Mouse (Mus musculus) intestine, postnatal 0 days (tissue): ENCODE measurements around the gene Gemin7. TPM values are rescaled to one million over a fixed set of nuclear protein-coding genes. Genes with fewer than 3 reads are reported as not detected.

Source experiments
- ATAC-seq: fragments of 200-750 bp; cut with Nextera tagmentation; 2 replicates; pipeline ENCODE4 v1.8.0; 2017; ENCODE audit warnings: mild to moderate bottlenecking, moderate TSS enrichment, moderate library complexity
- H3K27ac ChIP-seq: fragments of 300-500 bp; sonication (generic); 2 replicates; pipeline ENCODE4 v1.5.1; 2014; ENCODE audit warnings: mild to moderate bottlenecking, low read depth, low read length, moderate library complexity
- H3K27me3 ChIP-seq: fragments of 300-500 bp; sonication (generic); replicated peaks from 2 replicates; pipeline ENCODE4 v1.6.1; 2014; ENCODE audit warnings: low read length, mixed read lengths; ENCODE audit not compliant: control insufficient read depth, insufficient read depth
- H3K36me3 ChIP-seq: fragments of 300-500 bp; sonication (generic); 2 replicates; pipeline ENCODE4 v1.6.1; 2014; ENCODE audit warnings: mild to moderate bottlenecking, moderate library complexity; ENCODE audit not compliant: control insufficient read depth, insufficient read depth
- H3K4me1 ChIP-seq: fragments of 300-500 bp; sonication (generic); replicated peaks from 2 replicates; pipeline ENCODE4 v1.6.1; 2014; ENCODE audit warnings: antibody characterized with exemption, low read length, mixed read lengths; ENCODE audit not compliant: control insufficient read depth, insufficient read depth
- H3K4me2 ChIP-seq: fragments of 300-500 bp; sonication (generic); replicated peaks from 2 replicates; pipeline ENCODE4 v1.6.1; 2014; ENCODE audit warnings: low read depth, mild to moderate bottlenecking, moderate library complexity
- H3K4me3 ChIP-seq: fragments of 300-500 bp; sonication (generic); 2 replicates; pipeline ENCODE4 v1.5.1; 2014; ENCODE audit warnings: low read depth, low read length
- H3K9ac ChIP-seq: fragments of 300-500 bp; sonication (generic); 2 replicates; pipeline ENCODE4 v1.6.1; 2014; ENCODE audit warnings: mild to moderate bottlenecking, low read depth, low read length
- H3K9me3 ChIP-seq: fragments of 300-500 bp; sonication (generic); 2 replicates; pipeline ENCODE4 v1.6.1; 2016; ENCODE audit warnings: mixed run types; ENCODE audit not compliant: control insufficient read depth
- CTCF ChIP-seq: sonication (generic); IDR thresholded peaks from 2 replicates; pipeline ENCODE4 v1.5.1; 2016; ENCODE audit warnings: low read depth, mild to moderate bottlenecking, control low read depth, antibody characterized with exemption, moderate library complexity
- WGBS: fragments of 180-500 bp; shearing (Covaris S2); extraction: QIAGEN DNeasy Blood & Tissue Kit; methylation state at CpG from one replicate; pipeline ENCODE4 v1.1.7; 2014; 5-methylcytosine and 5-hydroxymethylcytosine counted together
- polyA plus RNA-seq: library from polyadenylated mRNA; unstranded; fragments of >200 nt; fragmentation: Nextera tagmentation; extraction: Ambion mirVana; gene quantifications from 2 replicates; pipeline ENCODE4 v1.2.1, GENCODE M21; 2015

The Gemin7 gene
- polyA plus RNA-seq, 1 experiment from 2014 or later: 102 TPM

DNA sequence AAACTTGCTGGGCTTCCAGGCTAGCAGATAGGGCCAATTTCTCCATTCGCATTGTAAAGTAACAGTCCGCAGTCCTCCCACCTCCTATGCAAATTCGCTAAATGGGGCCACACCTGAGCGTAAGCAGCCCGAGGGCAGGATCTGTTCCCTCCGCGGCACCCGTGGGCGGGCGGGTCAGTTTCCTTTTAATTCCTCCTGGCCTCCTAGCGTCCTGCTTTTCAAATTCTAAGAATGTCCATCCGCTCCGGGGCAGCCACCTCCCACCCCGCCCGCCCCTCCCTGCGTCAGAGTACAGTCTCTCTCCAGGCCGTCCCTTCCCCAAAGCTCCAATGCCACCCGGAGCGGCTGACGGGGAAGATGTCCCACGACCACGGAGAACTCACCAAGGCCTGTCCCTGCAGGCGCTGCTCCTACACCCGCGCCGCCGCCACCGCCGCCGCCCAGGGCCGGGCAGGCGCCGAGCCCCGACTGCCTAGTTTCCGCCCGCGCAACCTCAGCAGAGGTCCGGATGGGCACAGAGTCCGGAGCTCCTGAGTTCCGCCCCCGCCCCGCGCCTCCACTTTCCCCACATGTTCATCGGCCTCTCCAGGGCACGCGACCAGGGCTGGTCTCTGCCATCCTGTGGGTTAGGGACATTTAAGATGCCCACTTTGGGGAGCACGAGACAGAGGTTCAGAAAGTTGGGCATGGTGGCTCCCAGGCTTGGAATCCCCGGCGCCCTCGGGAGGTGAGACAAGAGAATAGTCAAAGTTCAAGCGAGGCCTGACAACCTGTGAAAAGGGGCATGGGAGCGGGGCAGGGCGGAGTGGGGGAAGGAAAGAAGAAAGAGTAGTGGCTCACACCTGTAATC, 4.2 kb downstream of the Gemin7 start:
- peak overlapping the region; percentile 88 for H3K27ac ChIP-seq
- peaks cover 18% of the 10 kb centered on the region for H3K4me1 ChIP-seq
- H3K4me3 ChIP-seq: peak overlapping the region; percentile 62
- H3K36me3 ChIP-seq: peaks cover 12% of the 10 kb centered on the region; the same call in 1 of the 2 replicates
- H3K9me3 ChIP-seq: no peaks in the 10 kb centered on the region
- peak overlapping the region; percentile 75 for H3K9ac ChIP-seq
- WGBS: under 1% methylated on average over 53 of the region's 53 CpGs
- peak; percentile 36 for TF ChIP-seq CTCF
- H3K27me3 ChIP-seq: peaks cover 12% of the 10 kb centered on the region; the same call in 1 of the 2 replicates
- H3K4me2 ChIP-seq: peak overlapping the region; percentile 89
- ATAC-seq: peak; percentile 86

DNA sequence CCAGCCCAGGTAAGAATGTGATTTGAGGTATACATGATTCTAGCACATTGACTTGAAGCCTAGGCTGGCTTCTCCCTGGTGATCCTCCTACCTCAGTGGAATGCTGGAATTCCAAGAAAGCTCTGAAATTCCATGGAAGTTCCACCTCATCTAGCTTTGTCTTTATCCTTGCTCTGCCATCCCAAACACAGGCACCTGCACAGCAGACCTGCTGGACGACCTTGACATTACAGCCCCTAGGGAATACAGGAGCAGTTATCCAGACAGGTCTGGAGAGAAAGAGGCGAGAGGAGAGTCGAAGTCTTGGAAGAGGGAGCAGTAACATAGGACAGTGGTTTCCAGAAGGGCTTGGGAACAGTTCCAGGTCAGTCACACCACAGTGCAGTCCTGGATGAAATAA, 7.7 kb downstream of the Gemin7 start:
- ATAC-seq: no peak
- no peaks in the 10 kb centered on the region for H3K27me3 ChIP-seq

DNA sequence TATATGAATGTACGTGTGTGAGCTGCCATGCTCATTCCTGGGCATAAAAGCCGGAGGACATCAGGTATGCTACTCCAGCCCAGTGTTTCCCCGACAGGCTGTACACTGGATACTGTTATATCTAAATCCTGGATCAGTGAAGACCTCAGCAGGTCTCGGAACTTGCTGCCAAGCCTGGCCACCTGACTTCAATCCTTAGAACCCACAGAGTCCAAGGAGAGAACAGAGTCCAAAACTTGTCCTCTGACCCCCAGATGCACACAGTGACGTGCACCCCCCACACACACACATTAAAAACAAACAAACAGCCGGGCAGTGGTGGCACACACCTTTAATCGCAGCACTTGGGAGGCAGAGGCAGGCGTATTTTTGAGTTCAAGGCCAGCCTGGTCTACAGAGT, 10.0 kb downstream of the Gemin7 start:
- ATAC-seq: no peak
- no peak for TF ChIP-seq CTCF

More for the DNA sequence above, 7.7 kb downstream of the Gemin7 start:
- Histone ChIP-seq H3K9ac (no peak overlapping the region), H3K4me1 (peaks cover 10% of the 10 kb centered on the region; the same call in 1 of the 2 replicates), H3K4me2 (no peak overlapping the region), H3K27ac (no peak overlapping the region), H3K36me3 (peaks cover 27% of the 10 kb centered on the region; the same call in 1 of the 2 replicates), H3K4me3 (no peak overlapping the region), H3K9me3 (no peaks in the 10 kb centered on the region)
- TF ChIP-seq CTCF: no peak
- WGBS: 81% methylated on average over 3 of the region's 3 CpGs

DNA sequence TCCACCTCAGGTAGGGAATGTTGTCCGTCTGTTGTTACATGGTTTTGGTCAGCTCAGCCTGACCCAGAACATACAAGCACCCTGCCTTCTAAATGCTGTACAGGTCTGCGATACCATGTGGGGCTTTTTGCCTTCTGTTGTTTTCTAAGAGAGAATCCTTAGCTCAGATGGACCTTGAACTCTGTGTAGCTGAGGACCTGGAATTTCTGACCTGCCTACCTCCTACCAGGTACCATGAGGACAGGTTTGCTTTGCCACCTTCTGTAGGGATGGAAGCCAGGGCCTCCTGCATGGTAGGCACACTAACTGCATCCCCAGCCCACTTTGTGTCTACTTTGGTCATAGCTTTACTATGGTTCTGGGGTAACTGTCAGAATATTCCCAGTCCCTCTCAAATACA, 11.6 kb downstream of the Gemin7 start:
- no peaks in the 10 kb centered on the region for H3K9me3 ChIP-seq
- no peak for TF ChIP-seq CTCF
- no peak overlapping the region for H3K9ac ChIP-seq
- no peak overlapping the region for H3K27ac ChIP-seq
- peaks cover 32% of the 10 kb centered on the region for H3K36me3 ChIP-seq
- H3K4me1 ChIP-seq: no peaks in the 10 kb centered on the region
- no peak overlapping the region for H3K4me2 ChIP-seq
- no peak overlapping the region for H3K4me3 ChIP-seq
- WGBS: 91% methylated on average over 2 of the region's 2 CpGs
- no peak for ATAC-seq
- H3K27me3 ChIP-seq: no peaks in the 10 kb centered on the region

More for the DNA sequence above, 10.0 kb downstream of the Gemin7 start:
- Histone ChIP-seq H3K9ac (no peak overlapping the region), H3K9me3 (no peaks in the 10 kb centered on the region), H3K4me2 (no peak overlapping the region), H3K4me1 (peaks cover 7% of the 10 kb centered on the region; the same call in 1 of the 2 replicates), H3K27ac (no peak overlapping the region), H3K4me3 (no peak overlapping the region), H3K27me3 (no peaks in the 10 kb centered on the region), H3K36me3 (peaks cover 32% of the 10 kb centered on the region)
- WGBS: 85% methylated on average over 8 of the region's 8 CpGs

DNA sequence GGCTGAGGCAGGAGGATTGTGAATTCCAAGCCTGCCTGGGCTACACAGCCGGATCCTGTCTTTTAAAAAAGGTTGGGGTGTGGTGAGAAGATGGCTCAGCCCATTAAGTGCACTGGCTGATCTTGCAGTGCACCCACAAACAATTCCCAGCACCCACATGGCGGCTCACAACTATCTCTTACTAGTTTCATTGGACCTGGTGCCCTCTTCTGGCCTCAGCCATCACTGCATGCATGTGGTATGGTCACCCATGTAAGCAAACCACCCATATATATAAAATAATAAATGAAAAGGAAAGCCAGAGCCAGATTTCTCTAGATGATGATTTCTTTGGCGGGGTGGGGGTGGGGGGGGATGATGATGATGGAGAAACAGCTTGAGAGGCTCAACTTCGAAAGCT, 12.9 kb downstream of the Gemin7 start:
- ATAC-seq: no peak

DNA sequence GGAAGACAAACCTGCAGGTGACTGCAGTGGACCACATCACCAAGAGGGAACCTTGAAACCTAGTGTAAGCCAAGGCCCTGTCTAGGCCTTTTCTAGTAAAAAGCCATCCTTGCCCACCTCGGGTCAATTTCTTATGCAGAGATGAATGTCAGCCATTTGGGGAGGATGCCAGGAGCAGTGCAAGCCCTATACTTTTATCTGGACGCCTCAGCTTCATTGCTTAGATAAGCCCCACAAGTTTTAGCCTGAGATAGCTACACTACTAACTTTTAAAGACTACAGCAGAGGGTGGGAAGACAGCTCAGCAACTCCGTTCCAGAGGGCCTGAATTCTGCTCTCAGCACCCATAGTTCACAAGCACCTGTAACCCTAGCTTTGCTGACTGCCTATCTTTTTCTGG, 13.5 kb downstream of the Gemin7 start:
- WGBS: 81% methylated on average over 3 of the region's 3 CpGs
- H3K9ac ChIP-seq: no peak overlapping the region
- H3K9me3 ChIP-seq: no peaks in the 10 kb centered on the region
- peaks cover 10% of the 10 kb centered on the region; the same call in 1 of the 2 replicates for H3K4me1 ChIP-seq
- ATAC-seq: no peak
- H3K27ac ChIP-seq: no peak overlapping the region
- no peak for TF ChIP-seq CTCF
- peaks cover 20% of the 10 kb centered on the region for H3K36me3 ChIP-seq
- H3K4me3 ChIP-seq: no peak overlapping the region
- no peak overlapping the region for H3K4me2 ChIP-seq
- no peaks in the 10 kb centered on the region for H3K27me3 ChIP-seq

More for the DNA sequence above, 12.9 kb downstream of the Gemin7 start:
- peak overlapping the region; percentile 28; the same call in 1 of the 2 replicates for H3K27ac ChIP-seq
- no peaks in the 10 kb centered on the region for H3K27me3 ChIP-seq
- no peak overlapping the region for H3K4me2 ChIP-seq
- H3K36me3 ChIP-seq: peaks cover 23% of the 10 kb centered on the region
- no peaks in the 10 kb centered on the region for H3K9me3 ChIP-seq
- TF ChIP-seq CTCF: peak; percentile 52
- WGBS: 93% methylated on average over 4 of the region's 4 CpGs
- no peak overlapping the region for H3K4me3 ChIP-seq
- peaks cover 9% of the 10 kb centered on the region; the same call in 1 of the 2 replicates for H3K4me1 ChIP-seq
- H3K9ac ChIP-seq: no peak overlapping the region
